Mouse (Mus musculus) midbrain, embryonic 14.5 days (tissue): ENCODE measurements at regions not wholly inside any gene's neighbourhood (a gene's known extent, or its start where the extent isn't known, plus 50 kb on each side); places are given as distances from the start of the nearest gene placed in this dataset.

Source experiments
- ATAC-seq: fragments of 200-750 bp; cut with Nextera tagmentation; 2 replicates; pipeline ENCODE4 v1.8.0; 2017; ENCODE audit warnings: moderate number of reproducible peaks, moderate library complexity; ENCODE audit not compliant: low FRiP score, low TSS enrichment
- DNase-seq: peaks from one replicate; pipeline ENCODE4 v3.0.0-alpha.2; 2015
- H3K27ac ChIP-seq: fragments of 300-500 bp; sonication (generic); replicated peaks from 2 replicates; pipeline ENCODE4 v1.5.1; 2014; ENCODE audit warnings: mild to moderate bottlenecking, low read depth, low read length, moderate library complexity
- H3K27me3 ChIP-seq: fragments of 300-500 bp; sonication (generic); 2 replicates; pipeline ENCODE4 v1.6.1; 2014; ENCODE audit warnings: low read length, control low read depth, mixed read lengths; ENCODE audit not compliant: control insufficient read depth, insufficient read depth
- H3K36me3 ChIP-seq: fragments of 300-500 bp; sonication (generic); 2 replicates; pipeline ENCODE4 v1.6.1; 2014; ENCODE audit warnings: low read length, control low read depth; ENCODE audit not compliant: control insufficient read depth, insufficient read depth
- H3K4me1 ChIP-seq: fragments of 300-500 bp; sonication (generic); 2 replicates; pipeline ENCODE4 v1.6.1; 2014; ENCODE audit warnings: mild to moderate bottlenecking, antibody characterized with exemption, low read length, control low read depth; ENCODE audit not compliant: control insufficient read depth, insufficient read depth
- H3K4me2 ChIP-seq: fragments of 300-500 bp; sonication (generic); 2 replicates; pipeline ENCODE4 v1.6.1; 2014; ENCODE audit warnings: mild to moderate bottlenecking, low read length, moderate library complexity
- H3K4me3 ChIP-seq: fragments of 300-500 bp; sonication (generic); replicated peaks from 2 replicates; pipeline ENCODE4 v1.5.1; 2014; ENCODE audit warnings: low read depth, low read length
- H3K9ac ChIP-seq: fragments of 300-500 bp; sonication (generic); replicated peaks from 2 replicates; pipeline ENCODE4 v1.6.1; 2014; ENCODE audit warnings: mild to moderate bottlenecking, low read length, moderate library complexity
- H3K9me3 ChIP-seq: fragments of 300-500 bp; sonication (generic); 2 replicates; pipeline ENCODE4 v1.6.1; 2016; ENCODE audit warnings: low read length, control low read depth, mixed read lengths; ENCODE audit not compliant: control insufficient read depth
- WGBS: fragments of 180-500 bp; shearing (Covaris S2); extraction: QIAGEN DNeasy Blood & Tissue Kit; methylation state at CpG from one replicate; pipeline ENCODE4 v1.1.7; 2014; 5-methylcytosine and 5-hydroxymethylcytosine counted together

DNA sequence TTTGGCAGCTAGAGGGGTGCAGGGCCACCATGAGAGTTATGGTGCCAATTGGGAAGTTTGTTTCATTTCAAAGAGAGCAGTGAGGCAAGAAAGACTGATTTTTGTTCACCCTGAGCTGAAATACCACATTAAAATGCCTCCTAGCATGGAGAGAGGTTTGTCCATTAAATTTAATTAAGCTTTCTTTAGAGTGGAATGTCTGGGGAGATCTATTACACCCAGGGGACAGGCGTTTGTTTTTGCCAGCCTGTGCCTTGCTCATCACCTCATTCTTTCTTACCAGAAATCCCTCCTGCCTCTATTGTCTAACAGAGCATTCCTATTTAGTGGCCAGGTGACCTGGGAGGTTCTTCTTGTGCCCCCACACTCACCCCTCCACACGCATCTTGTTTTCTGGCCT lies 55.2 kb upstream of the Rcn1 start:
- DNase-seq (no peak), ATAC-seq (no peak)
- WGBS, result 61% methylated on average over 2 of the region's 2 CpGs
- no peak overlapping the region for H3K4me2 ChIP-seq
- H3K4me1 ChIP-seq, result no peaks in the 10 kb centered on the region
- H3K4me3 ChIP-seq, result no peak overlapping the region
- no peak overlapping the region for H3K9ac ChIP-seq
- no peak overlapping the region for H3K27ac ChIP-seq
- H3K9me3 ChIP-seq, result no peaks in the 10 kb centered on the region
- H3K27me3 ChIP-seq, result no peaks in the 10 kb centered on the region
- H3K36me3 ChIP-seq, result no peaks in the 10 kb centered on the region

GRCm38 (mm10) chr2:105454836-105455235 lies 55.7 kb upstream of the Rcn1 start:
- Histone ChIP-seq H3K27me3 (no peaks in the 10 kb centered on the region), H3K9me3 (no peaks in the 10 kb centered on the region), H3K36me3 (no peaks in the 10 kb centered on the region), H3K27ac (no peak overlapping the region), H3K4me3 (no peak overlapping the region), H3K4me1 (no peaks in the 10 kb centered on the region), H3K4me2 (no peak overlapping the region), H3K9ac (no peak overlapping the region)
- ATAC-seq (no peak), DNase-seq (no peak)

- H3K4me3 ChIP-seq, result no peak overlapping the region
- ATAC-seq, result no peak
- no peaks in the 10 kb centered on the region for H3K27me3 ChIP-seq
- H3K9ac ChIP-seq, result no peak overlapping the region
- 90% methylated on average over 4 of the region's 4 CpGs for WGBS
- no peaks in the 10 kb centered on the region for H3K9me3 ChIP-seq
- no peak overlapping the region for H3K27ac ChIP-seq
- H3K4me1 ChIP-seq, result no peaks in the 10 kb centered on the region
- DNase-seq, result no peak
- no peaks in the 10 kb centered on the region for H3K36me3 ChIP-seq
- H3K4me2 ChIP-seq, result no peak overlapping the region
Measured at GRCm38 (mm10) chr2:105458643-105459042, 59.5 kb upstream of the Rcn1 start.

GRCm38 (mm10) chr2:105459512-105459911 lies 60.4 kb upstream of the Rcn1 start:
- Histone ChIP-seq H3K4me3 (no peak overlapping the region), H3K4me1 (no peaks in the 10 kb centered on the region), H3K27me3 (no peaks in the 10 kb centered on the region), H3K4me2 (no peak overlapping the region), H3K9ac (no peak overlapping the region), H3K9me3 (no peaks in the 10 kb centered on the region), H3K36me3 (no peaks in the 10 kb centered on the region), H3K27ac (no peak overlapping the region)
- no peak for ATAC-seq
- DNase-seq, result no peak
- WGBS, result 71% methylated on average over 9 of the region's 9 CpGs

- Histone ChIP-seq H3K4me1 (no peaks in the 10 kb centered on the region), H3K27ac (no peak overlapping the region), H3K9me3 (no peaks in the 10 kb centered on the region), H3K4me3 (no peak overlapping the region), H3K27me3 (no peaks in the 10 kb centered on the region), H3K36me3 (no peaks in the 10 kb centered on the region), H3K9ac (no peak overlapping the region), H3K4me2 (no peak overlapping the region)
- DNase-seq, result no peak
- ATAC-seq, result no peak
- 92% methylated on average over 6 of the region's 6 CpGs for WGBS
Measured at GRCm38 (mm10) chr2:105465630-105466029, 66.5 kb upstream of the Rcn1 start.

DNA sequence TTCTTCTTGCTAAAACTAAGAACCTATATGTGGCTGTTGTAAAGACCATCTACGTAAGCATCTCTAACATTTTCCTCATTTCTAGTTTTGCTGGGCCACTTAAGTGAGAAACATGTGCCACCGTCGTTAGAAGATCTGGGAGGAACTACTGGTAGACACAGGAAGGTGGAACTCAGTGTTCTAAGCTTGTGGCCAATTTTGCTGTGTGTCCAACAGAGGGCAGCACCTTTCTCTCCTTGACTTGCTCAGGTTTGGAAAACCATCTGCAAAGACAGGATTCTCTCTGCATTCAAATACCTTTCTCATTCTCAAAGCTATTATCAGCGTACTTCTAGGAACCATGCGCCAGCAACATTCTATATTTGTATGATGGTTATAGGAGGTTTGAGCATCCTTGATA lies 69.8 kb upstream of the Rcn1 start:
- H3K9me3 ChIP-seq, result no peaks in the 10 kb centered on the region
- H3K4me2 ChIP-seq, result no peak overlapping the region
- no peaks in the 10 kb centered on the region for H3K27me3 ChIP-seq
- WGBS, result 29% methylated on average over 5 of the region's 5 CpGs
- no peaks in the 10 kb centered on the region for H3K36me3 ChIP-seq
- H3K4me3 ChIP-seq, result no peak overlapping the region
- H3K9ac ChIP-seq, result no peak overlapping the region
- no peaks in the 10 kb centered on the region for H3K4me1 ChIP-seq
- no peak for ATAC-seq
- H3K27ac ChIP-seq, result no peak overlapping the region
- peak; percentile 87 for DNase-seq

DNA sequence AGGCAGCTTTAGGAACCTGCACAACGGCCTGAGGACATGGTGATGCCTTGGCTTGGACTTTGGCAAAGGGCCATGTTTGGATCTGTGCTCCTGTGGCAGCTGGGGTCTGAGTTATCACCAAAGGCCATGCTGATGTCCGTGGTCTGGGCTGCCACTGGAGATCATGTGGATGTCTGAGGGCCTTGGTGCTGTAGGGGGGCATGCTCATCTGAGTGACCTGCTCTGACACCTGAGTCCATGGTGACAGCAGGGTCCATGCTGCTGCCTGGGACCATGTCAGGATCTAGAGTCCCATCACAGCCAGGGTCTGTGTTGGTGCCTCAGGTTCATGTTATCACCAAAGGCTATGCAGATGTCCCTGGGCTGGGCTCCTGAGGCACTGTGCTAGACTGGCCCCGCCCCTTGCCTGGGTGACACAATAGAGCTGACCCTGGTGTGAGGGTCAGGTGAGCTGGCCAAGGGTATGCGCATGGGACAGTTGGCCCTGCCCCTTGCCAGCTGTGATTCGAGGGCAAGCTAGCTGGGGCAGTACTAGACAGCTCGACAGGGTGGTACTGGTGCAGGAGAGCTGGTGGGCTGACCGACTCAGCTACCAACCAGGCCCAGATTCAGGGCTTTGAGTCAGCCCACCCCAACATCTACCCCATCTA lies 77.0 kb upstream of the Rcn1 start:
- ATAC-seq, result no peak; the same call in 1 of the 2 replicates

GRCm38 (mm10) chr2:105481990-105482592 lies 83.0 kb upstream of the Rcn1 start:
- H3K4me1 ChIP-seq, result no peaks in the 10 kb centered on the region
- no peak overlapping the region for H3K4me3 ChIP-seq
- H3K9me3 ChIP-seq, result no peaks in the 10 kb centered on the region
- 68% methylated on average over 11 of the region's 11 CpGs for WGBS
- DNase-seq, result no peak
- no peak overlapping the region for H3K4me2 ChIP-seq
- no peak overlapping the region for H3K27ac ChIP-seq
- H3K27me3 ChIP-seq, result no peaks in the 10 kb centered on the region
- ATAC-seq, result no peak
- H3K36me3 ChIP-seq, result no peaks in the 10 kb centered on the region
- no peak overlapping the region for H3K9ac ChIP-seq

More for the DNA sequence above, 77.0 kb upstream of the Rcn1 start:
- H3K4me1 ChIP-seq, result no peaks in the 10 kb centered on the region
- H3K9me3 ChIP-seq, result no peaks in the 10 kb centered on the region
- no peaks in the 10 kb centered on the region for H3K27me3 ChIP-seq
- H3K27ac ChIP-seq, result no peak overlapping the region
- DNase-seq, result no peak
- H3K9ac ChIP-seq, result no peak overlapping the region
- 78% methylated on average over 7 of the region's 7 CpGs for WGBS
- H3K4me3 ChIP-seq, result no peak overlapping the region
- no peak overlapping the region for H3K4me2 ChIP-seq
- no peaks in the 10 kb centered on the region for H3K36me3 ChIP-seq

- no peak for DNase-seq
- Histone ChIP-seq H3K27me3 (no peaks in the 10 kb centered on the region), H3K36me3 (no peaks in the 10 kb centered on the region), H3K9ac (no peak overlapping the region), H3K4me1 (no peaks in the 10 kb centered on the region), H3K4me3 (no peak overlapping the region), H3K9me3 (no peaks in the 10 kb centered on the region), H3K27ac (no peak overlapping the region), H3K4me2 (no peak overlapping the region)
- no peak for ATAC-seq
- WGBS, result 90% methylated on average over 3 of the region's 3 CpGs
Measured at GRCm38 (mm10) chr2:105484496-105484895, 85.4 kb upstream of the Rcn1 start.
